Comparison of ENCODE assay signal across 23 mouse cellular contexts in the genomic region with DNA sequence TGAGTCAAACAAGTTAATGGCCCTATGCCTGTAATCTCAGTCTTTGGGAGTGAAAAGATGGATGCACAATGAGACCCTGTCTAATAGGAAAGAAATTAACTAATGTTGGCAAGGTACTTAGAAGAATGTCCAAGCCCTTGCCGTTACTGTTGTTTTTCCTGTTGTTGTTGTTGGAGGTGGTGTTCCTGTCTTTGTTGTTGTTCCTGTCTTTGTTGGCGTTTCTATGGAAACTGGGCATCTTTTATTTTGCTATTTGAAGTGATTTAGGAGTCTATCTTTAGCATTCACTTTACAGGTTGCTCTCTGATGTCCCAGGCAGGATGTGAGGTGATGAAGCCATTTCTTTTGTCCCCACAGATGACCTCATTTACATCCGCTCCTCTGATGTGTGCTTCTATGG.
DNase-seq lines count a peak whose midpoint lies in the region; ATAC-seq and TF ChIP-seq lines count a peak whose summit lies in the region.
"Had no signal": no experiment of that assay in that cellular context is flagged by ENCODE, and none has a peak within 500 bp of the region (broad histone marks: within the 10 kb centered on the region; RNA-seq: fewer than 3 reads in every experiment).

No protein-coding gene starts in this region.

- intact Hi-C loops in heart, adult 2 months (cut with DNase I) = no loop called here

- WGBS in heart, adult 2 months = 50% methylated on average over 3 of the region's 3 CpGs
- WGBS in heart, embryonic 10.5 days = 77% methylated on average over 3 of the region's 3 CpGs
- WGBS in midbrain, embryonic 11.5 days = 91% methylated on average over 3 of the region's 3 CpGs
- WGBS in midbrain, embryonic 16.5 days = 80% methylated on average over 3 of the region's 3 CpGs

- H3K9me3 ChIP-seq in heart, embryonic 10.5 days = no peaks in the 10 kb centered on the region
- no peaks in the 10 kb centered on the region for H3K9me3 ChIP-seq in midbrain, embryonic 11.5 days (ENCODE audit: control insufficient read depth, low read length)
- no peaks in the 10 kb centered on the region; the same call in 1 of the 2 replicates for H3K9me3 ChIP-seq in midbrain, embryonic 16.5 days (replicated peaks; ENCODE audit: control insufficient read depth, low read length, poor library complexity, severe bottlenecking)
- H3K9me3 ChIP-seq: G1E had no signal

- H3K36me3 ChIP-seq in heart, adult 2 months (ENCODE audit: control insufficient read depth, insufficient read depth, low read length) = no peaks in the 10 kb centered on the region
- no peaks in the 10 kb centered on the region for H3K36me3 ChIP-seq in heart, embryonic 10.5 days
- H3K36me3 ChIP-seq in midbrain, embryonic 11.5 days (ENCODE audit: control insufficient read depth, insufficient read depth, low read length) = no peaks in the 10 kb centered on the region
- no peaks in the 10 kb centered on the region for H3K36me3 ChIP-seq in midbrain, embryonic 16.5 days (ENCODE audit: control insufficient read depth, insufficient read depth, low read length)
- H3K36me3 ChIP-seq: G1E had no signal

- no peak for TF ChIP-seq CTCF in heart, adult 2 months (IDR thresholded peaks at IDR 0.05)
- TF ChIP-seq CTCF in layer of hippocampus, adult 2 months (conservative IDR thresholded peaks at IDR 0.05) = no peak

- no peak for ATAC-seq in midbrain, embryonic 11.5 days (ENCODE audit: low FRiP score)
- no peak for ATAC-seq in midbrain, embryonic 16.5 days
- ATAC-seq: activated CD4-positive, CD25-positive, alpha-beta regulatory T cell, adult 4 months; CD4-positive, CD25-positive, alpha-beta regulatory T cell, adult 4 months; Patski had no signal

- no peak overlapping the region for H3K4me3 ChIP-seq in heart, adult 2 months
- H3K4me3 ChIP-seq in heart, embryonic 10.5 days = no peak overlapping the region
- no peak overlapping the region for H3K4me3 ChIP-seq in midbrain, embryonic 11.5 days (ENCODE audit: low read depth, low read length)
- H3K4me3 ChIP-seq in midbrain, embryonic 16.5 days (ENCODE audit: low read depth, low read length) = no peak overlapping the region
- H3K4me3 ChIP-seq in layer of hippocampus, adult 2 months = no peak overlapping the region

- H3K9ac ChIP-seq in heart, adult 2 months (ENCODE audit: low read depth, low read length) = no peak overlapping the region
- H3K9ac ChIP-seq in midbrain, embryonic 11.5 days (ENCODE audit: low read length) = no peak overlapping the region
- H3K9ac ChIP-seq in midbrain, embryonic 16.5 days (ENCODE audit: low read depth, low read length) = no peak overlapping the region

- TF ChIP-seq EP300 in heart, adult 2 months (IDR thresholded peaks at IDR 0.05; ENCODE audit: insufficient read depth, low read depth, low read length) = no peak

- H3K4me1 ChIP-seq in heart, adult 2 months (ENCODE audit: control insufficient read depth, insufficient read depth, low read length) = no peaks in the 10 kb centered on the region
- H3K4me1 ChIP-seq in heart, embryonic 10.5 days = no peaks in the 10 kb centered on the region
- H3K4me1 ChIP-seq in midbrain, embryonic 11.5 days (ENCODE audit: control insufficient read depth, insufficient read depth, low read length) = no peaks in the 10 kb centered on the region
- H3K4me1 ChIP-seq in midbrain, embryonic 16.5 days (ENCODE audit: control insufficient read depth, insufficient read depth, low read length) = no peaks in the 10 kb centered on the region

- no peaks in the 10 kb centered on the region for H3K27me3 ChIP-seq in heart, adult 2 months (ENCODE audit: control insufficient read depth, insufficient read depth, low read length)
- H3K27me3 ChIP-seq in heart, embryonic 10.5 days (ENCODE audit: insufficient read depth, poor library complexity, severe bottlenecking) = no peaks in the 10 kb centered on the region
- no peaks in the 10 kb centered on the region for H3K27me3 ChIP-seq in midbrain, embryonic 11.5 days (ENCODE audit: control insufficient read depth, insufficient read depth, low read length)
- no peaks in the 10 kb centered on the region for H3K27me3 ChIP-seq in midbrain, embryonic 16.5 days (ENCODE audit: control insufficient read depth, insufficient read depth, low read depth, low read length)
- H3K27me3 ChIP-seq: CH12.LX, Patski had no signal

- DNase-seq in heart, adult 11 months = peak; percentile 62
- DNase-seq in heart, adult 2 months = no peak
- peak; percentile 43 for DNase-seq in heart, embryonic 10.5 days (ENCODE audit: low spot score)
- DNase-seq in heart, adult 18-20 months = no peak
- DNase-seq in midbrain, embryonic 11.5 days (ENCODE audit: low spot score, missing footprints) = peak; percentile 71
- DNase-seq in R1 (ENCODE audit: low read depth, low spot score) = peak; percentile 6
- DNase-seq in layer of hippocampus, adult 2 months (ENCODE audit: low spot score in 2 of 2) = no peak
- DNase-seq: adrenal gland, adult 2 months; adrenal gland, adult 8-10 months; adrenal gland, postnatal 10 days; adrenal gland, postnatal 14 days; adrenal gland, postnatal 25 days; adrenal gland, postnatal 36 days; B cell, adult 2 months; cerebellum, adult 11 months; cerebellum, adult 11-12 months; cerebellum, adult 18-20 months had no signal

- H3K79me2 ChIP-seq in heart, adult 2 months (replicated peaks; ENCODE audit: control insufficient read depth, insufficient read depth, low read length) = no peaks in the 10 kb centered on the region

- no peak overlapping the region for H3K4me2 ChIP-seq in midbrain, embryonic 11.5 days
- no peak overlapping the region for H3K4me2 ChIP-seq in midbrain, embryonic 16.5 days (ENCODE audit: low read length)

- no peak overlapping the region for H3K27ac ChIP-seq in heart, adult 2 months
- H3K27ac ChIP-seq in heart, embryonic 10.5 days = no peak overlapping the region
- no peak overlapping the region for H3K27ac ChIP-seq in midbrain, embryonic 11.5 days (ENCODE audit: low read depth, low read length)
- no peak overlapping the region for H3K27ac ChIP-seq in midbrain, embryonic 16.5 days (ENCODE audit: low read length)
- no peak overlapping the region for H3K27ac ChIP-seq in layer of hippocampus, adult 2 months

- TF ChIP-seq POLR2A in heart, adult 2 months (IDR thresholded peaks at IDR 0.05; ENCODE audit: insufficient read depth, low read depth, low read length) = no peak

Comparison
In these comparisons a context has a peak if more than half of its experiments do, and no peak if none do; other contexts are left out.
1. DNase-seq: peak in heart, adult 11 months (single experiment), heart, embryonic 10.5 days (single experiment), midbrain, embryonic 11.5 days (single experiment) and R1 (single experiment); none in heart, adult 2 months (0 of 2), heart, adult 18-20 months (0 of 2) and layer of hippocampus, adult 2 months (0 of 2).